Mouse (Mus musculus) liver, embryonic 13.5 days (tissue): ENCODE measurements around the gene Caprin1. TPM values are rescaled to one million over a fixed set of nuclear protein-coding genes. Genes with fewer than 3 reads are reported as not detected.

ENCODE experiments used
- ATAC-seq: fragments of 200-750 bp; cut with Nextera tagmentation; 2 replicates; pipeline ENCODE4 v1.8.0; 2017; ENCODE audit warnings: low read depth, mild to moderate bottlenecking, moderate number of reproducible peaks, moderate library complexity
- DNase-seq: peaks from one replicate; pipeline ENCODE4 v3.0.0; 2022
- H3K27ac ChIP-seq: fragments of 300-500 bp; sonication (generic); 2 replicates; pipeline ENCODE4 v1.5.1; 2015; ENCODE audit warnings: moderate library complexity, mild to moderate bottlenecking, inconsistent platforms
- H3K27me3 ChIP-seq: fragments of 300-500 bp; sonication (generic); 2 replicates; pipeline ENCODE4 v1.6.1; 2015; ENCODE audit warnings: mild to moderate bottlenecking, inconsistent platforms
- H3K36me3 ChIP-seq: fragments of 300-500 bp; sonication (generic); 2 replicates; pipeline ENCODE4 v1.6.1; 2015; ENCODE audit warnings: mild to moderate bottlenecking, inconsistent platforms
- H3K4me1 ChIP-seq: fragments of 300-500 bp; sonication (generic); replicated peaks from 2 replicates; pipeline ENCODE4 v1.6.1; 2015; ENCODE audit warnings: inconsistent platforms
- H3K4me2 ChIP-seq: fragments of 300-500 bp; sonication (generic); 2 replicates; pipeline ENCODE4 v1.6.1; 2015; ENCODE audit warnings: inconsistent platforms, mild to moderate bottlenecking, moderate library complexity
- H3K4me3 ChIP-seq: fragments of 300-500 bp; sonication (generic); replicated peaks from 2 replicates; pipeline ENCODE4 v1.5.1; 2015; ENCODE audit warnings: mild to moderate bottlenecking, inconsistent platforms
- H3K9ac ChIP-seq: fragments of 300-500 bp; sonication (generic); 2 replicates; pipeline ENCODE4 v1.6.1; 2015; ENCODE audit warnings: mild to moderate bottlenecking, inconsistent platforms
- H3K9me3 ChIP-seq: fragments of 300-500 bp; sonication (generic); replicated peaks from 2 replicates; pipeline ENCODE4 v1.6.1; 2016; ENCODE audit warnings: inconsistent platforms
- WGBS: fragments of 180-500 bp; shearing (Covaris S2); methylation state at CpG from one replicate; pipeline ENCODE4 v1.1.7; 2015; ENCODE audit not compliant: insufficient replicate concordance; 5-methylcytosine and 5-hydroxymethylcytosine counted together
- polyA plus RNA-seq: library from polyadenylated mRNA; unstranded; fragments of >200 nt; fragmentation: Nextera tagmentation; extraction: Ambion mirVana; gene quantifications from 2 replicates; pipeline ENCODE4 v1.2.1, GENCODE M21; 2015

The Caprin1 gene
- polyA plus RNA-seq, 1 experiment from 2014 or later = 134 TPM

DNA sequence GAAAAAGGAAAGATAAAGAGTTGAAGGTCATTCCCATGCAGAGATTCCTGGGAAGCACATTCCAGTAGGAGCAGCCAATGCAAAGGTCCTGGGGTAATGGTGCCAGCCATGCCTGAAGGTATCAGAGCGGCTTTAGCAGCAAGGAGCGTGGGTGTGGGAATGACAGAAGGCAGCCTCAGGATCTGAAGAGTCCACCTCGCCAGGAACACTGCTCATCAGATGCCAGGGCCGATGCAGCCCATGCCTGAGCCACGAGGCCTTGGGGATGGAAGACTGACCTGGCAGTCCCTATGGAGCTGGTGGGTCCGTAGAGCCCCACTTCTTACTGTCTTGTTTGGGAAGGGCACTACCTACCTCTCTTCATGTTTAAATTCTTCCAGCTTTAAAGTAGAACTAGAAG, 45.7 kb downstream of the Caprin1 start:
- Histone ChIP-seq H3K9ac (no peak overlapping the region), H3K4me1 (peaks cover 4% of the 10 kb centered on the region), H3K9me3 (no peaks in the 10 kb centered on the region), H3K27me3 (no peaks in the 10 kb centered on the region), H3K36me3 (peaks cover 94% of the 10 kb centered on the region), H3K4me3 (no peak overlapping the region), H3K4me2 (no peak overlapping the region), H3K27ac (no peak overlapping the region)
- ATAC-seq = no peak
- DNase-seq = no peak
- 78% methylated on average over 6 of the region's 6 CpGs for WGBS

DNA sequence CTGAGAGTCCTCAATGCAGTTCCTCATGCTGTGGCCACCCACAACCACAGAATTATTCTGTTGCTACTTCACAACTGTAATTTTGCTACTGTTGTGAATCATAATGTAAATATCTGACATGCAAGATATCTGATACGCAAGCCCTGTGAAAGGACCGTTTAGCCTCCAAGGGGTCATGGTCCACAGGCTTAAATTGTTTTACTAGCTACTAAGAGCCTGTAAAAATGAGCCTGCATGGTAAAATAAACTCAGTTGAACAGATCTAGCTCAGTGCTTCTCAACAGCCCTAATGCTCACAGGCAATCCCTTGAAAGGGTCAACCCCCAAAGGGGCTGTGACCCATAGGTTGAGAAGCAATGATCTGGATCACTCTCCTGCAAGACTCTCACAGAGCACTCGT, 48.4 kb downstream of the Caprin1 start:
- WGBS = 83% methylated on average over 3 of the region's 3 CpGs
- Histone ChIP-seq H3K27me3 (no peaks in the 10 kb centered on the region), H3K27ac (no peak overlapping the region), H3K9ac (no peak overlapping the region), H3K36me3 (peaks cover 95% of the 10 kb centered on the region), H3K9me3 (no peaks in the 10 kb centered on the region), H3K4me2 (no peak overlapping the region), H3K4me1 (peaks cover 8% of the 10 kb centered on the region), H3K4me3 (no peak overlapping the region)
- no peak for DNase-seq
- ATAC-seq = no peak

DNA sequence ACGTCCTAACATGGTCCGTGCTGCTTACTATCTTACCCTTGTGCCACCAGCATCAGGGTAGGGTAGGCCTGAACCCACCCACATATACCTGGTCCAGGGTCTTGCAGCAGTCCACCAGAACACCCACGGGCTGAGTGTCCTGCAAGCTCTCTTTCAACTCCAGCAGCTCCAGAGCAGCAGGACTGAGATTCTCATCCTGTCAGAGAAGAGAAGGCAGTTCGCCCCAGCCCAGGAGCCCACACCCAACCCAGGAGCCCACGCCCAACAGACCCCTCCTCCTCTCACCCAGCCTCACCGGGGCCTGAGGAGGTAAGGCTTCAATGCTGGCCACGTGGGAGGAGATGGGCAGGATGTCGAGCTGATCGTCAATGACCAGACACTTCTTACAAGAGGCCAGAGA, 49.6 kb downstream of the Caprin1 start:
- Histone ChIP-seq H3K36me3 (peaks cover 95% of the 10 kb centered on the region), H3K27me3 (no peaks in the 10 kb centered on the region), H3K27ac (no peak overlapping the region), H3K9me3 (no peaks in the 10 kb centered on the region), H3K4me2 (no peak overlapping the region), H3K4me3 (no peak overlapping the region), H3K9ac (no peak overlapping the region), H3K4me1 (peaks cover 8% of the 10 kb centered on the region)
- WGBS = 78% methylated on average over 9 of the region's 9 CpGs
- DNase-seq (no peak), ATAC-seq (no peak)

DNA sequence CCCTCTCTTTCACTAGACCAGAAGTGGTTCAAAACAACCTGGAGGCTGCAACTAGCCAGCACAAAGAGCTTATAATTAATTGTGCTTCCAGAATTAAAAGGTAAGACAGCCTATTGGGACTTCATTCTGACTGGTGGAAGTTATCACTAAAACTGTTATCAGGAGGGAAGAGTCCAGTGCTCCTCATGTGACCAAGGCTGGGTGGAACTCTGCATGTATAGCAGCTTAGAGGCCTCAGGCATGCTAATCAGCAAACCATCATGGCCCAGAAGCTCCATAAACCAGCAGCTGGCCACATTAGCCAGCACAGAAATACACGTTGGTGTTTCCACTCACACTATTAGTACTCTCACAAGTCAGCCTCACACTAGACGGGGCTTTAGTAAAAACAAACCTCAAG, 50.7 kb downstream of the Caprin1 start:
- Histone ChIP-seq H3K36me3 (peaks cover 94% of the 10 kb centered on the region), H3K27me3 (no peaks in the 10 kb centered on the region), H3K4me2 (no peak overlapping the region), H3K27ac (no peak overlapping the region; the same call in 1 of the 2 replicates), H3K4me1 (peaks cover 8% of the 10 kb centered on the region), H3K9ac (no peak overlapping the region), H3K4me3 (no peak overlapping the region), H3K9me3 (no peaks in the 10 kb centered on the region)
- ATAC-seq (peak; percentile 65; the same call in 1 of the 2 replicates), DNase-seq (no peak)
- WGBS = 60% methylated on average over 2 of the region's 2 CpGs

DNA sequence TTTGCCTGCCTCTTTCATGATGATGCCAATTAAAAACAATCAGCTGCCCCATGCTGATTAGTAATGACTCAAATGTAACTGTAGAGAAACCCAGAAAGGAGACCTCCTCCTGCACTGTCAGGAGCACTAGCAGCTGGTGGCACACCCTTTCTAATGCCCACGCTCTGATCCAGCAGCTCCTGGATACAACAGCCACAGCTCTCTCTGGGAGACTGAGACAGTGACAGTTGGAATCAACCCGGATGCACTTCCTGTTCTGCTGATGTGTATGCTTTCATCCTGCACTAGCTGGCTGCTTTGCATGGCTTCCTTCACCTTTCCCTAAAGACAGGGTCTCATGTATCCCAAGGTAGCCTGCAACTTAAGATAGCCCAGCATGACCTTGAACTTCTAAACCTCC, 51.4 kb downstream of the Caprin1 start:
- H3K4me3 ChIP-seq = no peak overlapping the region
- H3K9ac ChIP-seq = no peak overlapping the region
- H3K27ac ChIP-seq = no peak overlapping the region
- peaks cover 92% of the 10 kb centered on the region for H3K36me3 ChIP-seq
- no peaks in the 10 kb centered on the region for H3K27me3 ChIP-seq
- WGBS = 79% methylated on average over 2 of the region's 2 CpGs
- H3K4me2 ChIP-seq = no peak overlapping the region
- ATAC-seq = no peak
- H3K4me1 ChIP-seq = peaks cover 8% of the 10 kb centered on the region
- no peaks in the 10 kb centered on the region for H3K9me3 ChIP-seq
- no peak for DNase-seq

DNA sequence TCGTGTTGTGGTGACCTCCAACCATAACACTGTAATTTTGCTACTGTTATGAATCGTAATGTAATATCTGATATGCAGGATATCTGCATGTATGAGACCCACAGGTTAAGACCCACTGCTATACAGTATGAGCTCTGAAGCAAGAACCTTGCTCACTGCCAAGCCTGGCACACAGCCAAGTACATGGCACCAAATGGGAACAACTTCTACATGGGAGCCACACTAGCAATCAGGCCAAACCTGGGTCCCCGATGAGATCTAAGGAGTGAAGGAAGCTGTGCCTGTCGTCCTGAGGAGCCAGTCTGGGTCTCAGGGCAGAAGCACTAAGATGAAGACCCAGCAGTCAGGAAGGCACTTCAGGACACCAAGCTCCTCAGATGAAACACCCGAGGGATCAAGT, 52.0 kb downstream of the Caprin1 start:
- peaks cover 8% of the 10 kb centered on the region for H3K4me1 ChIP-seq
- no peak overlapping the region for H3K27ac ChIP-seq
- WGBS = 75% methylated on average over 5 of the region's 5 CpGs
- no peaks in the 10 kb centered on the region for H3K27me3 ChIP-seq
- no peaks in the 10 kb centered on the region for H3K9me3 ChIP-seq
- peaks cover 92% of the 10 kb centered on the region for H3K36me3 ChIP-seq
- no peak for DNase-seq
- no peak overlapping the region for H3K9ac ChIP-seq
- H3K4me2 ChIP-seq = no peak overlapping the region
- H3K4me3 ChIP-seq = no peak overlapping the region
- no peak for ATAC-seq

DNA sequence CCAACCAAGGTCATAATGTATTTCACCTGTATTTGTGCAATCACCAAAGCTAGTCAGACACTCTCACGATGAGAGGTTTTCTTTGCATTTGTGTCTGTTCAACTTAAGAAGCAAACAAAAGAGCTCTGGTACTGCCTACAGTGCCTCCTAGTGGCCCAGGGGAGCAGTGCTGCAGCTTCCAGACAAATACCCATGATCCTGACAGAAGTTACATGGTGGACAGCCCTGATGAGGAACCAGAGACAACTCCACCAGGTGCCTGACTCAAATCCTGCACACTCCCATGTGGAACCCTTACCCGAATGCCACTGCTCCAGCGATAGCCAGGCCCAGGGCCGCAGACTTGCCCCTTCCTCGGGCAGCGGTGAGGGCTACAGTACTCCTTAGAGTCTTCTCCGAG, 53.5 kb downstream of the Caprin1 start:
- no peak overlapping the region for H3K4me2 ChIP-seq
- ATAC-seq = no peak
- 80% methylated on average over 7 of the region's 7 CpGs for WGBS
- peak; percentile 35 for DNase-seq
- H3K27ac ChIP-seq = no peak overlapping the region
- H3K36me3 ChIP-seq = peaks cover 90% of the 10 kb centered on the region
- no peaks in the 10 kb centered on the region for H3K27me3 ChIP-seq
- no peak overlapping the region for H3K9ac ChIP-seq
- H3K9me3 ChIP-seq = no peaks in the 10 kb centered on the region
- H3K4me3 ChIP-seq = no peak overlapping the region
- H3K4me1 ChIP-seq = peaks cover 8% of the 10 kb centered on the region

DNA sequence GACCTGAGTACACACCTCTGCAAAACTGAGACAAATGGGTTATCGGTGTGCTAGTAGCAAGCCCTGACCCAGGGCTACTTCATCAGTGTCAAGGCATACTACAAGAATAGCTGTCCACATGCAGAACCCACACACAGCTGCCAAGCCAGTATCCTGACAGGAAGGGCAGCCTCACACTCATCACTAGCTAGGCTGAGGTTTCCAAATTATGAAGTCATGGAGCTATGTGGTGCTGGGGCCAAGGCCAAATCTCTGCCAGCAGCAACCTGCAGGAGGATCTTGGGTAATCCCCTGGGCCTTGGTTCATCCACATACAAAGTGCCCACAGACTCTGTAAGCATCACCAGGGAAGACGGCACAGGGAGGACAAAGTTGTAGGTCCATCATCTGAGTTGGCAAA, 53.9 kb downstream of the Caprin1 start:
- no peak for DNase-seq
- Histone ChIP-seq H3K36me3 (peaks cover 90% of the 10 kb centered on the region), H3K4me1 (peaks cover 8% of the 10 kb centered on the region)

DNA sequence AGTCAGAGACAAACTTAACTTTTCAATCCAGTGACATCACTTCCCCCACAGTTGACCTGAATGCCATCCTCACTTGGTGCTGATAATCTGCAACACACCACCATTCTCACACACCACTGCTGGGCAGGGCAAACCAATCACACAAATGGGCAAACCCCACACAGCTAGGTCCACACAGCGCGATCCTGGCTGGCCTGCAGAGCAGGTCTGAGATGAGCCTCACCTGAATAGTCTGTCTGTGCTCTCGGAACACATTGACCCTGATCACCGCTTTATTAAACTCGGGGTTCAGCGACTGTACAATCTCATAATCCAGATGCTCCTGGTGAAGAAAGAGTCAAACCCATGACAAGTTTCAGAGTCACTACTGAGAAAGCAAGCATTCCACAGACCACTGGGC, 54.6 kb downstream of the Caprin1 start:
- Histone ChIP-seq H3K4me1 (peaks cover 8% of the 10 kb centered on the region), H3K9ac (no peak overlapping the region), H3K4me2 (no peak overlapping the region), H3K27ac (no peak overlapping the region), H3K36me3 (peaks cover 85% of the 10 kb centered on the region), H3K4me3 (no peak overlapping the region), H3K9me3 (no peaks in the 10 kb centered on the region), H3K27me3 (no peaks in the 10 kb centered on the region)
- 89% methylated on average over 6 of the region's 6 CpGs for WGBS
- DNase-seq (no peak), ATAC-seq (no peak)

More for the DNA sequence above, 53.9 kb downstream of the Caprin1 start:
- no peak overlapping the region for H3K4me3 ChIP-seq
- H3K27ac ChIP-seq = no peak overlapping the region
- no peak for ATAC-seq
- 93% methylated on average over 2 of the region's 2 CpGs for WGBS
- H3K9ac ChIP-seq = no peak overlapping the region
- no peaks in the 10 kb centered on the region for H3K9me3 ChIP-seq
- H3K4me2 ChIP-seq = no peak overlapping the region
- H3K27me3 ChIP-seq = no peaks in the 10 kb centered on the region

DNA sequence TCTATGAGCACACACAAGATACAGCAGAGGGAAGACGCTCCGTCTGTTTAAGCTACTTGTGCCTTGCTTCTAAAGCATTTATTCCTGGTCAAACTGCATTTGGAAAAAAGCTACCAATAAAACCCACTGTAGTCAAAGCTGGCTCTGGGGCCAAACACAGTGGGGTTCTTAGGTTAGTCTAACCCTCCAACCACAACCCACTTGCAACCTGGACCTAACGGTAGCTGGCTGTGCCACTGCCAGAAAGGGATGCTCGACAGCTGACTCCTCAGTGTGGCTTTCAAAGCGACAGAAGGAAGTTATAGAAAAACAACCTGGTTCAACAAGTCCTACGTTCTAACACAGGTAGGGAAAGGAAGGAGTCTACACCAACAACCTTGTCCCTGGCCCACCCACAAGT, 66.0 kb downstream of the Caprin1 start:
- DNase-seq (no peak), ATAC-seq (no peak)
- Histone ChIP-seq H3K36me3 (peaks cover 97% of the 10 kb centered on the region), H3K9me3 (no peaks in the 10 kb centered on the region), H3K27me3 (no peaks in the 10 kb centered on the region), H3K9ac (no peak overlapping the region), H3K4me2 (no peak overlapping the region), H3K4me3 (no peak overlapping the region), H3K27ac (no peak overlapping the region), H3K4me1 (0 out of 2 replicates have a peak, but pooled peaks cover 3% of the 10 kb centered on the region)
- WGBS = 80% methylated on average over 6 of the region's 6 CpGs

DNA sequence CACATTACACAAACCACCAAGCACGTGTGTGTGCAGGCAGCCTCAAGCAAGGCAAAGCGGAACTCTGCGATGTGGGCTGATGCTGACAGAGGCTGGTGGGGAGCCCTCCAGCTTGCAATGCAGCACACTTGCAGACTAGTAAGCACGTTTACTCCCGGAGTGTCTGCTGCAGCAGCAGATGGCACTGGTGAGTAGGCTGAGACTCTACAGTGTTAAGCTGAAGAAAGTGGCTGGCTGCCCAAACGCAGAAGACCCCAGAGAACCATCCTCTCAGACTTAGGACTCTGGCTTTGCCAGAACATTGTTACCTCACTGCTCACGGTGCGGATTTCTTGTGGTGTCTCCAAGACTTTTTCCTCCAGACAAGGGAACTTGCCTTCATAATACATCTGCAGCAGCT, 66.5 kb downstream of the Caprin1 start:
- DNase-seq = no peak
- no peaks in the 10 kb centered on the region for H3K9me3 ChIP-seq
- no peak for ATAC-seq
- no peak overlapping the region for H3K9ac ChIP-seq
- no peaks in the 10 kb centered on the region for H3K27me3 ChIP-seq
- no peak overlapping the region for H3K27ac ChIP-seq
- no peak overlapping the region for H3K4me3 ChIP-seq
- peaks cover 97% of the 10 kb centered on the region for H3K36me3 ChIP-seq
- 0 out of 2 replicates have a peak, but pooled peaks cover 3% of the 10 kb centered on the region for H3K4me1 ChIP-seq
- 81% methylated on average over 8 of the region's 8 CpGs for WGBS
- no peak overlapping the region for H3K4me2 ChIP-seq

DNA sequence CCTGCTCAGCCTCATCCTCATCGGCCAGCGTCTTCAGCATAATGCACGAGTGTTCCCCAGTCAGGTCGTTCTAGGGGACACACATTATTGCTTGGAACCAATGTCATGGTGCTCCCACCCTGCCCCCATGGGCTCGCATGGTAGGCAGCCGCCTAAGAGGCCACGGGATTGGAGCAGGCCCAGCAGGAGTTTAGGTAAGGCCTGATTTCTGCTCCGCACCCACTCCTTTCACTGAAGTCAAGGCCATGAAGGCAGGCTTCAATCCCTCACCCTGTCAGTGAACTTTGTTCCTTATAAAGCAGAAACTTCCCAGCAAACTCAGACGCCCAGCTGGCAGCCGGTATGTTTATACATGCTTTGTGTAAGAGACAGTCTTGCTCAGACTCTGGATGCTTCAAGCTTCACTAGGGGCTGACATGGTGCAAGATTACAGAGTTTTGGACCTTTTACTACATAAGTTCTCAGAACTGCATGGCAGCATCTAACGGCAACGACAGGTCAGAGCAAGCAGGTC, 69.4 kb downstream of the Caprin1 start:
- no peak overlapping the region for H3K9ac ChIP-seq
- no peaks in the 10 kb centered on the region for H3K27me3 ChIP-seq
- H3K27ac ChIP-seq = no peak overlapping the region
- ATAC-seq (no peak), DNase-seq (no peak)
- no peak overlapping the region for H3K4me3 ChIP-seq
- H3K9me3 ChIP-seq = no peaks in the 10 kb centered on the region
- 0 out of 2 replicates have a peak, but pooled peaks cover 3% of the 10 kb centered on the region for H3K4me1 ChIP-seq
- 81% methylated on average over 12 of the region's 12 CpGs for WGBS
- H3K36me3 ChIP-seq = peaks cover 96% of the 10 kb centered on the region
- no peak overlapping the region for H3K4me2 ChIP-seq
